Mouse (Mus musculus): ENCODE data around the gene Ino80e. TPM values are rescaled to one million over a fixed set of nuclear protein-coding genes. Genes with fewer than 3 reads are reported as not detected.

Gene Ino80e
- polyA plus RNA-seq, 1 experiment from 2014 or later = 75.3 TPM

DNA sequence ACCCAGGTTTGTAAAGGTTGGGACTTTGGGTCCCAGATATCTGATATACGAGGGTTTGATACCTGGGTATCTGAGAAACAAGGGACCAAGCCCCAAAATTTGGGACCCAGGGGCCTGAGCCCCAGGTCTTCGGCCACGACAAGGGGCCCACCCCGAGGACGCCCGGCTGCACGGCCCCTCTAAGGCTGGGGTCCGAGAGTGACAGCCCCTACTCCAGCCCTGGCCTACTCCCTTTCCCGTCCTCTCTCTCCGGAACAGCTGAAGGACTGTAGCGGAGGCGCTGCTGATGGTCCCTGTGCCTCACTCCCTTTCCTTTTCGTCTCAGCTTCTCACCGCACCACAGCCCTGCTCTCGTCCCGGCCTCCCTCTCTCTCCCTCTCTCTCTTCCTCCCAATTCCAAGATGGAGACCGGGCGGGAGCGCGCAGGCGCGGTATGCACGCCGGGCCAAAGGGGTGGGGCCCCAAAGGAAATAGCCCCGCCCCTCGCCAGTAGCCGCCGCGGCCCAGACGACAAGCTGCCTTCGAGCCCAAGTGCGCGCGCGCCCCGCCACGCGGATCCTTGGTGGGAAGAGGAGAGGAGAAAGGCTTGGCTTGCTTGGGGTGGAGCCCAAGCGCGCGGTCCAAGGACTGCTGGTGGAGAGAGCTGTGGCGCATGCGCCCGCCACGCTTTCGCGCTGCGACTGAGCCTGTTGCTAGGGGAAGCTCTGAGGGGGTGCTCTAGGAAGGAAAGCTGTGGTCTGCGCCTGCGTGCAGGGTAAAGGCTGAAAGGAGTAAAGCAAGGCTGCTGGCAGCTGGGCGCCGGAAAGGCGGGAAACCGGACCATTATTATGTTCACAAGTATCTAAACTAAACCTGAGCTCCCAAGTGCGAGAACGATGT, 22.3 kb upstream of the Ino80e start, which contains the start of gene Taok2:
Gene Taok2 (minus strand): TSS at position 418 of the 879 bp plus-strand sequence.
- H3K36me3 ChIP-seq (ENCODE audit: insufficient read depth, low read length) = peaks cover 12% of the 10 kb centered on the region
- peaks cover 37% of the 10 kb centered on the region for H3K4me1 ChIP-seq (ENCODE audit: insufficient read depth, low read length)
- WGBS = 0% methylated on average over 54 of the region's 56 CpGs
- no peaks in the 10 kb centered on the region for H3K27me3 ChIP-seq (ENCODE audit: insufficient read depth, low read length)
- peak within 1 kb of the TSS; percentile 91 for H3K9ac ChIP-seq (replicated peaks; ENCODE audit: low read length)
- H3K4me2 ChIP-seq (replicated peaks; ENCODE audit: low read depth, low read length) = peak within 1 kb of the TSS; percentile 99
- no peaks in the 10 kb centered on the region for H3K9me3 ChIP-seq (ENCODE audit: low read length)
- peak; percentile 98 for ATAC-seq (ENCODE audit: low FRiP score, low TSS enrichment)
- peak within 1 kb of the TSS; percentile 90 for H3K4me3 ChIP-seq (ENCODE audit: low read length)
- peak within 1 kb of the TSS; percentile 98 for H3K27ac ChIP-seq (ENCODE audit: low read length)

DNA sequence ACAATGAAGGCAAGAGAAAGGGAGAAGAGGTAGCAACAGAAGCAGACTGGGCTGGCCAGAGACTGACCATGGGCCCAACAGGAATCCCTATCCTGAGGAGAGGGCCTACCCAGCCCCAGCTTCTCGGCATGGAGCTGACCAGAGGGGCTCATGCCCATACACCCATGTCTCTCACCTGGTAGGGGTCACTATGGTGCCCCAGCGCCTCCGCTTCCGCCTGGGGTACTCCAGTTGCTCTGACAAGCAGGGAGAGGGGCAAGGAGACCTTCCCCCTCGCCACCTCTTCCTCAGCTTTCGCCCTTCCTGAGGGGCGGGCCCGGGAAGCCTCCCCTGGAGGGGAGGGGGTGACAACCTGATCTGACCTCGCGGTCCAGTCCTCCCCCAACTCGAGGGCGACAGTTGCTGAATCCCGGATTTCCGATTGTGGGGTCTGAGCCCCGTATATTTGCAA, 21.6 kb upstream of the Ino80e start:
- peak overlapping the region; percentile 98 for H3K27ac ChIP-seq (ENCODE audit: low read length)
- peak overlapping the region; percentile 91 for H3K9ac ChIP-seq (replicated peaks; ENCODE audit: low read length)
- 0% methylated on average over 15 of the region's 15 CpGs for WGBS
- H3K27me3 ChIP-seq (ENCODE audit: insufficient read depth, low read length) = no peaks in the 10 kb centered on the region
- H3K4me3 ChIP-seq (ENCODE audit: low read length) = peak overlapping the region; percentile 90
- H3K4me1 ChIP-seq (ENCODE audit: insufficient read depth, low read length) = peaks cover 37% of the 10 kb centered on the region
- H3K9me3 ChIP-seq (ENCODE audit: low read length) = no peaks in the 10 kb centered on the region
- H3K4me2 ChIP-seq (replicated peaks; ENCODE audit: low read depth, low read length) = peak overlapping the region; percentile 99
- no peak; the same call in 1 of the 2 replicates for ATAC-seq (ENCODE audit: low FRiP score, low TSS enrichment)
- H3K36me3 ChIP-seq (ENCODE audit: insufficient read depth, low read length) = peaks cover 19% of the 10 kb centered on the region

DNA sequence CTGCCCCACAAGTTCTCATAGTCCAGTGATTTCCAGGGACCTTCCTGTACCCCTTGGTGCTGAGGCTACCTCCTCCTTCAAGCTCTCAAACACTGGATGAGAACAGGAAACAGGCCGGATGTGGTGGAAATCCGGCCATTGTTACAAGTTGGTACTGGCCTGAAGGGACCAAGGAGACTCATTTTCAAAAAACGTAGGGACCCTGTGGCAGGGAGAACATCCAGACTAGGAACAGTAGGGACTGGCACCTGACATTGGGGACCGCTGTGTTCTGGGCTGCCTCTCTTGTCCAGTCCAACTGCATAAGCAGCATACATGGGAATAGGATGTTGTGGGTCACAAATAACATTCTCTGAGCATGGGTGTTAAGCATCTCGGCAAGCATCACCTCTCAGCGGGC, 18.9 kb upstream of the Ino80e start:
- 63% methylated on average over 6 of the region's 6 CpGs for WGBS
- Histone ChIP-seq H3K4me2 (replicated peaks; ENCODE audit: low read depth, low read length) (peak overlapping the region; percentile 99), H3K9ac (replicated peaks; ENCODE audit: low read length) (peak overlapping the region; percentile 91), H3K4me3 (ENCODE audit: low read length) (peak overlapping the region; percentile 90), H3K36me3 (ENCODE audit: insufficient read depth, low read length) (peaks cover 45% of the 10 kb centered on the region), H3K27ac (ENCODE audit: low read length) (peak overlapping the region; percentile 83), H3K9me3 (ENCODE audit: low read length) (no peaks in the 10 kb centered on the region), H3K4me1 (ENCODE audit: insufficient read depth, low read length) (peaks cover 37% of the 10 kb centered on the region), H3K27me3 (ENCODE audit: insufficient read depth, low read length) (no peaks in the 10 kb centered on the region)
- no peak for ATAC-seq (ENCODE audit: low FRiP score, low TSS enrichment)

DNA sequence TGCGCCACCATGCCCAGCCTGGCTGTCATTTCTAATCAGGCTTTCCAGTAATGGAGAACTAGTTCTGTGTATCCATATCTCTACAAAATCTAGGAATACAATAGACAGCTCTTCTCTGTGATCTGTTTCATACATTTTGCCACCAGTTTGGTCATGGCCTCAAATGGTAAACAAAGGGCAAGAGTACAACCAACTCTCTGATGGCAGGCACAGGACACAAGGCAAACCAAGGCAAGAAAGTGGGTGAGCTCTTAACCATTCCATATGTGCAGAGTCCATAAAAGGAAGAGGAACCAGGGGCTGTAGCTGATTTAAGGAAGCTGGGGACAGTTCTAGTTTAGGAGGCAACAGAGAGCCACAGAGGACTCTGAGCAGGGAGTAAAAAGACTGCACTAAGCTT, 15.1 kb upstream of the Ino80e start:
- no peak overlapping the region for H3K4me2 ChIP-seq (replicated peaks; ENCODE audit: low read depth, low read length)
- H3K36me3 ChIP-seq (ENCODE audit: insufficient read depth, low read length) = peaks cover 83% of the 10 kb centered on the region
- H3K9me3 ChIP-seq (ENCODE audit: low read length) = no peaks in the 10 kb centered on the region
- WGBS = 100% methylated on average over 1 of the region's 1 CpGs
- no peaks in the 10 kb centered on the region for H3K27me3 ChIP-seq (ENCODE audit: insufficient read depth, low read length)
- no peak overlapping the region for H3K9ac ChIP-seq (replicated peaks; ENCODE audit: low read length)
- H3K27ac ChIP-seq (ENCODE audit: low read length) = no peak overlapping the region
- peaks cover 18% of the 10 kb centered on the region for H3K4me1 ChIP-seq (ENCODE audit: insufficient read depth, low read length)
- no peak overlapping the region for H3K4me3 ChIP-seq (ENCODE audit: low read length)
- ATAC-seq (ENCODE audit: low FRiP score, low TSS enrichment) = no peak

DNA sequence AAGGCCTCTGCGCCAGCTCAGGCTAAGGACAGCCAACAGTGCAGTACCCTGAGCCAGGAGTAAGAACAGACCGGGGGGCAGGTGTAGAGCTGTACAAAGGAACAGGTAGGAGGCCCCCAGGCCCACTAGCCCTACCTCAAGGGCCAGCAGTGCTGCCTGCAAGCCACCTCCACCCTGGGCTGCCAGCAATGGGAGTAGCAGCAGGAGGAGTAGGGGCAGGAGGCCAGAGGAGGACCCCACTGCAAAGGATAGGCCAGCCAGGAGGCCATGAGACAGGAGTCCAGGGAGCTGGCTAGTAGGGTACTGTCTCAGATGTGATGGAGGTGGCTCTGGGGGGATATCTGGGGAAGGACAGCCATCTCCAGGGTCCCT, 8.3 kb upstream of the Ino80e start:
- Histone ChIP-seq H3K4me2 (replicated peaks; ENCODE audit: low read depth, low read length) (no peak overlapping the region), H3K4me1 (ENCODE audit: insufficient read depth, low read length) (no peaks in the 10 kb centered on the region), H3K9me3 (ENCODE audit: low read length) (no peaks in the 10 kb centered on the region), H3K4me3 (ENCODE audit: low read length) (no peak overlapping the region), H3K36me3 (ENCODE audit: insufficient read depth, low read length) (peaks cover 92% of the 10 kb centered on the region), H3K9ac (replicated peaks; ENCODE audit: low read length) (no peak overlapping the region), H3K27ac (ENCODE audit: low read length) (no peak overlapping the region), H3K27me3 (ENCODE audit: insufficient read depth, low read length) (no peaks in the 10 kb centered on the region)
- ATAC-seq (ENCODE audit: low FRiP score, low TSS enrichment) = no peak; the same call in 1 of the 2 replicates
- WGBS = 97% methylated on average over 2 of the region's 2 CpGs

DNA sequence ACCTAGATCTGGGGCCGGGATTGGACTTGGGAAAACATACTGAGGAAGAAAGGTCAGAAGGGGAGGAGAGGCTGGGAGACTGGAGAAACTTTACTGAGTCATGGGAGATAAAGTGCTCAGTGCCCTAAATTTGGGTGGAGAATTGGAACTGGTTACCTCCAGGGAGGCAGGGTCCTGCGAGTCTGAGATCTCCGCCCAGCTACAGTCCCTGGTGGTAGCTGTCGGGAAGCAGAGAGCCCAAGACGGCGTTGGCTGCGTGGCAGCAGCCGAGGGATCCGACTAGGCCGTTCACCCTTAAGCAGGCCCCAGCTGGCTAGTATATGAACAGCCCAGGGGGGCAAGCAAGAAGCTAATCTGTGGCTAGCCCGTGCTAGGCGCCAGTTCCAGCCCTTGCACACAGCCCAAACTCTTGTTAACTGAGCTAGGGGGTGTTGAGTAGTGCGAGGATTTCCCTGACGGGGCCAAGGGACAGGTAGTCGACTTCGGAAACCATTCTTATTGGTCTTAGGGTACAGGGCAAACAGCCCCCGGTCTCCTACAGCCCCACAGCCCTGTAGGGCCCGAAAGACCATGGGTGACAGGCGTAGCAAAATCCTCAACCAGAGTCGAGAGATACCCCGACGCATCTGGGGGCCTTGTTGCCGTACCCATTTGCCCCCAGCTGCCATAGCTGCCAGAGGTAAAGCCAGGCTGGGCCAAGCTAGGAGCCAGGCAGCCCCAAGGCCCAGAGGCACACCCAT, 7.8 kb upstream of the Ino80e start:
- H3K4me2 ChIP-seq (replicated peaks; ENCODE audit: low read depth, low read length) = no peak overlapping the region
- H3K9me3 ChIP-seq (ENCODE audit: low read length) = no peaks in the 10 kb centered on the region
- no peak overlapping the region for H3K9ac ChIP-seq (replicated peaks; ENCODE audit: low read length)
- no peaks in the 10 kb centered on the region for H3K27me3 ChIP-seq (ENCODE audit: insufficient read depth, low read length)
- no peaks in the 10 kb centered on the region for H3K4me1 ChIP-seq (ENCODE audit: insufficient read depth, low read length)
- H3K4me3 ChIP-seq (ENCODE audit: low read length) = no peak overlapping the region
- H3K36me3 ChIP-seq (ENCODE audit: insufficient read depth, low read length) = peaks cover 92% of the 10 kb centered on the region
- ATAC-seq (ENCODE audit: low FRiP score, low TSS enrichment) = no peak
- WGBS = 89% methylated on average over 23 of the region's 23 CpGs
- H3K27ac ChIP-seq (ENCODE audit: low read length) = no peak overlapping the region

DNA sequence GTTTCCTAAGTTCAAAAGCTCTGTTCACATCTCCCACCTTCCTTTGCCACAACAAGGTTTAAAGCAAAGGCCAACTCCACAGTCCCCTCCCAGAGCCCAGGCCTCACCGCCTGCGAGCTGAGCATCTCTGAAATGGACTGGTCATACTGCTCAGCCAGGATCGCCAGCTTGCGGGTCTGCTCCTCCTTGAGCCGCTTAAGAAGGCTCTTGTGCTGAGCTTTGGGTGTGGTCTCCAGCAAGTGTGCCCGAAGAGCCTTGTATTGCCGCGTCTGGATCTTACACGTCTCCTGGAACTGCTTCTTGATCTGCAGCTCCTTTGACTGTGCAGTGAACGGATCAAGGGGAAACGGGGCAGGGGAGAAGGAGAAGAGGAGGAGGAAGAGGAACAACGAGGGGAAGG, 5.8 kb upstream of the Ino80e start:
- H3K27me3 ChIP-seq (ENCODE audit: insufficient read depth, low read length) = no peaks in the 10 kb centered on the region
- H3K9ac ChIP-seq (replicated peaks; ENCODE audit: low read length) = no peak overlapping the region
- no peak overlapping the region for H3K4me2 ChIP-seq (replicated peaks; ENCODE audit: low read depth, low read length)
- H3K4me3 ChIP-seq (ENCODE audit: low read length) = no peak overlapping the region
- peaks cover 80% of the 10 kb centered on the region for H3K36me3 ChIP-seq (ENCODE audit: insufficient read depth, low read length)
- H3K9me3 ChIP-seq (ENCODE audit: low read length) = no peaks in the 10 kb centered on the region
- no peak overlapping the region for H3K27ac ChIP-seq (ENCODE audit: low read length)
- ATAC-seq (ENCODE audit: low FRiP score, low TSS enrichment) = no peak
- H3K4me1 ChIP-seq (ENCODE audit: insufficient read depth, low read length) = peaks cover 17% of the 10 kb centered on the region
- 85% methylated on average over 12 of the region's 12 CpGs for WGBS

DNA sequence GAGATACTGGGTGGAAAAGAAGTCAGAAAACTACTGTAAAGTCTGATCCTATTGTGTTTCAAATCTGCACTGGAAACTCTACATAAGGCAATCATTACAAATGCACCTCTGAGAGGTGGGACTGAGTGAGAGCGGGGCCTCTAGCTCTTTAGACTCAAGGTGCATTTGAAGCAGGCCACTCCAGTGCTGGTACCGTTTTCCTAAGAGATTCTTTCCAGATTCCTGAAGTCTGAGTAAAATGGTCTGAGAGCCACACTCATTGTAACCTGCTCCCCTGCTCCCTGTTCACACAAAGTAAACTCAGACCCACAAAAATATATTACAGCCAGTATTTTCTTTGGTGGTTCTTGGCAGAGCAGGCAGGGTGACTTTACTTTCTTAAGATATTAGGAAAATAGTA, 5.4 kb upstream of the Ino80e start:
- H3K27me3 ChIP-seq (ENCODE audit: insufficient read depth, low read length) = no peaks in the 10 kb centered on the region
- ATAC-seq (ENCODE audit: low FRiP score, low TSS enrichment) = no peak
- H3K9ac ChIP-seq (replicated peaks; ENCODE audit: low read length) = no peak overlapping the region
- no peak overlapping the region for H3K4me3 ChIP-seq (ENCODE audit: low read length)
- peaks cover 21% of the 10 kb centered on the region for H3K4me1 ChIP-seq (ENCODE audit: insufficient read depth, low read length)
- WGBS = 90% methylated on average over 2 of the region's 2 CpGs
- H3K4me2 ChIP-seq (replicated peaks; ENCODE audit: low read depth, low read length) = no peak overlapping the region
- H3K36me3 ChIP-seq (ENCODE audit: insufficient read depth, low read length) = peaks cover 76% of the 10 kb centered on the region
- H3K27ac ChIP-seq (ENCODE audit: low read length) = no peak overlapping the region
- H3K9me3 ChIP-seq (ENCODE audit: low read length) = no peaks in the 10 kb centered on the region

DNA sequence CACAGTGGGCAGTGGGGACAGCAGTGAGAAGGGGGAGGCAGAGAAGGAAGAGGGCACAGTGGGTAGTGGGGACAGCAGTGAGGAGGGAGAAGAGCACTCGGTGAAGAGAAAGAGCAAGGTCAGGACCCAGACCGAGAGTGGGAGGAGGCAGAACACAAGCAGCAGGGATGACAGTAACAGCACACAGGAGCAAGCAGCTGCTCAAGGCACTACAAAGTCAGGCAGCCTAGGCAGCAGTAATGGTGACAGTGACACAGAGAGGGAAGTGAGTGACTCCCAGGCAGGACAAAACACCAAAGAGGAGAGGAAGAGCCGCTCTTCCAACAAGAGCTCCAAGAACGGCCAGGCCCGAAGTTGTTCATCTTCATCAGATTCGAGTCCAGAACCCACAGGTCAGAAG, 1.6 kb upstream of the Ino80e start:
- no peak for ATAC-seq (ENCODE audit: low FRiP score, low TSS enrichment)
- no peaks in the 10 kb centered on the region for H3K9me3 ChIP-seq (ENCODE audit: low read length)
- H3K9ac ChIP-seq (replicated peaks; ENCODE audit: low read length) = peak overlapping the region; percentile 67
- 52% methylated on average over 6 of the region's 6 CpGs for WGBS
- H3K36me3 ChIP-seq (ENCODE audit: insufficient read depth, low read length) = peaks cover 44% of the 10 kb centered on the region
- no peaks in the 10 kb centered on the region for H3K27me3 ChIP-seq (ENCODE audit: insufficient read depth, low read length)
- peak overlapping the region; percentile 68 for H3K4me2 ChIP-seq (replicated peaks; ENCODE audit: low read depth, low read length)
- H3K27ac ChIP-seq (ENCODE audit: low read length) = peak overlapping the region; percentile 90; the same call in 1 of the 2 replicates
- peaks cover 26% of the 10 kb centered on the region for H3K4me1 ChIP-seq (ENCODE audit: insufficient read depth, low read length)
- H3K4me3 ChIP-seq (ENCODE audit: low read length) = peak overlapping the region; percentile 75
